Mouse (Mus musculus): ENCODE results near the gene Kcnab2. TPM values are rescaled to one million over a fixed set of nuclear protein-coding genes. Genes with fewer than 3 reads are reported as not detected.

Gene Kcnab2
- polyA plus RNA-seq, 1 experiment from 2014 or later = 2.6 TPM

DNA sequence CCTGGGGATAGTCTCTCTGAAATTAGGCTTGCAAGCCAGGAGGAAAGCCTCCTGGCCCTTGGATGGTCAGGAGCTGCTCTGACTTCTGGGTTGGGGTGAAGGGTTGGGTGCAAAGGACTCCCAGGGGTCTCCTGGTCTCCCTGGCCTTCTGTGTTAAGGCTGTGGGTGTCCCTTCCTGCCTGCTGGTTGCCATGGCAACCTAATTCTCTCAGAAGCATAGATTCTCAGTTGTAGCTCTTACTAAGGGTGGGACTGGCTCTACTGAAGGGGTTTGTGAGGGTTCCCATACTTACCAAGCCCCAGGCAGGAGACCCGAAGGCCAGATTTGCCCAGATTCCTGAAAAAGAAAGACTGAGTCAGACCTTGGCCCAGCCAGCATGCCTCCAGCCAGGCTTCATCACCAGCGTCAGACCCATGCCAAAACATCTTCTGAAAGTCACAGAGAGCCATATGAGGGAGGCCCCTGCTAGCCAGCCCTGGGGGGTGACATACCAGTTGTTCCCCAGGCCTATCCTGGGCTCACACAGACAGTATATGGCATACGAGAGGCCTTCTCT is 65.1 kb downstream of the Kcnab2 start:
- Histone ChIP-seq H3K4me2 (replicated peaks; ENCODE audit: low read depth, low read length) (no peak overlapping the region), H3K27me3 (replicated peaks; ENCODE audit: insufficient read depth, low read length) (no peaks in the 10 kb centered on the region), H3K9me3 (ENCODE audit: low read length) (no peaks in the 10 kb centered on the region), H3K27ac (ENCODE audit: low read length) (no peak overlapping the region), H3K36me3 (ENCODE audit: insufficient read depth, low read length) (no peaks in the 10 kb centered on the region), H3K9ac (replicated peaks; ENCODE audit: low read depth) (no peak overlapping the region), H3K4me1 (ENCODE audit: insufficient read depth, low read depth, low read length) (no peaks in the 10 kb centered on the region), H3K4me3 (ENCODE audit: low read depth, low read length) (no peak overlapping the region)
- 75% methylated on average over 3 of the region's 3 CpGs for WGBS
- ATAC-seq (no peak), DNase-seq (ENCODE audit: low spot score) (no peak)
- TF ChIP-seq EP300 (IDR thresholded peaks at IDR 0.05) = no peak
- no peak for TF ChIP-seq CTCF (IDR thresholded peaks at IDR 0.05)

DNA sequence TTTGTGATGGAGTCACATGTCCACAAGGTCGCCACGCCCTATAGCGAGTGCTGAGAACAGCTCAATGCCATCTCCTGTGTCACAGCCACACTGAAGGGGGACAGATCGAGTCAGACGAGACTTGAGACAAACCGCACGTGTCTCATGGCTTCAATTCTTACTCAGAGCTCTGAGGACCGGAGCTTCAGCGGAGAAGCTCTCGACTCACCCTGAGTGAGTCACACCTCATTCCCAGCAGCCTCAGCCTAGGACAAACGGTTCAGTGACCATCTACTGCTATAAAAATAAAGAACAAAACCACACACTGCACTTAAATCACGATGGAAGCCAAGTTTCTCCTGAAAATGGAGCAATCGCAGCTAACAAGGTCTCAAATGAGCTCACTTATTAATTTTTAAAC is 66.7 kb downstream of the Kcnab2 start:
- Histone ChIP-seq H3K27ac (ENCODE audit: low read length) (no peak overlapping the region), H3K4me1 (ENCODE audit: insufficient read depth, low read depth, low read length) (no peaks in the 10 kb centered on the region), H3K27me3 (replicated peaks; ENCODE audit: insufficient read depth, low read length) (no peaks in the 10 kb centered on the region), H3K4me3 (ENCODE audit: low read depth, low read length) (no peak overlapping the region), H3K36me3 (ENCODE audit: insufficient read depth, low read length) (no peaks in the 10 kb centered on the region), H3K9ac (replicated peaks; ENCODE audit: low read depth) (no peak overlapping the region), H3K4me2 (replicated peaks; ENCODE audit: low read depth, low read length) (no peak overlapping the region), H3K9me3 (ENCODE audit: low read length) (no peaks in the 10 kb centered on the region)
- ATAC-seq (no peak), DNase-seq (ENCODE audit: low spot score) (no peak)
- TF ChIP-seq CTCF (IDR thresholded peaks at IDR 0.05) (no peak), EP300 (IDR thresholded peaks at IDR 0.05) (no peak)
- 66% methylated on average over 13 of the region's 13 CpGs for WGBS

DNA sequence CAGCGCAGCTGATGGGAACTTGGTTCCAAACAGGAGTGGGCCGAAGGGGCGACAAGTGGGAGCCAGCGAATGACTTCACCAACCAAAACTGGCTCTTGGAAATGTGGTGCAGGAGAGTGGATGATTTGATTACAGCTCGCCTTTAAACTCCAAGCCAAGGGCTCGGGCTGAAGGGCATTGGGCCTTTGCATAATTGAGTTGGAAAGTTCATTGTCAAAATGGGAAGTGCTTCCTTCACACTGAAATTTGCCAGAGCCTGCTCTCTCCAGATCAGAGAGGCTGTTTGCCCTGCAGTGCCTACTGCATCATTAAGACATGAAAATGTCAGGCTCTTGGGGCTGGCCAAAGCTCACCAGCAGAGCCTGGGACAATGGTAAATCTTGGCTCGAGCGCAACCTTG is 71.1 kb downstream of the Kcnab2 start:
- H3K27ac ChIP-seq (ENCODE audit: low read length) = no peak overlapping the region
- no peaks in the 10 kb centered on the region for H3K36me3 ChIP-seq (ENCODE audit: insufficient read depth, low read length)
- no peaks in the 10 kb centered on the region for H3K4me1 ChIP-seq (ENCODE audit: insufficient read depth, low read depth, low read length)
- 79% methylated on average over 8 of the region's 8 CpGs for WGBS
- H3K4me3 ChIP-seq (ENCODE audit: low read depth, low read length) = no peak overlapping the region
- DNase-seq (ENCODE audit: low spot score) = no peak
- H3K27me3 ChIP-seq (replicated peaks; ENCODE audit: insufficient read depth, low read length) = no peaks in the 10 kb centered on the region
- no peak overlapping the region for H3K4me2 ChIP-seq (replicated peaks; ENCODE audit: low read depth, low read length)
- H3K9me3 ChIP-seq (ENCODE audit: low read length) = no peaks in the 10 kb centered on the region
- no peak overlapping the region for H3K9ac ChIP-seq (replicated peaks; ENCODE audit: low read depth)
- TF ChIP-seq CTCF (IDR thresholded peaks at IDR 0.05) (no peak), EP300 (IDR thresholded peaks at IDR 0.05) (no peak)
- no peak for ATAC-seq

DNA sequence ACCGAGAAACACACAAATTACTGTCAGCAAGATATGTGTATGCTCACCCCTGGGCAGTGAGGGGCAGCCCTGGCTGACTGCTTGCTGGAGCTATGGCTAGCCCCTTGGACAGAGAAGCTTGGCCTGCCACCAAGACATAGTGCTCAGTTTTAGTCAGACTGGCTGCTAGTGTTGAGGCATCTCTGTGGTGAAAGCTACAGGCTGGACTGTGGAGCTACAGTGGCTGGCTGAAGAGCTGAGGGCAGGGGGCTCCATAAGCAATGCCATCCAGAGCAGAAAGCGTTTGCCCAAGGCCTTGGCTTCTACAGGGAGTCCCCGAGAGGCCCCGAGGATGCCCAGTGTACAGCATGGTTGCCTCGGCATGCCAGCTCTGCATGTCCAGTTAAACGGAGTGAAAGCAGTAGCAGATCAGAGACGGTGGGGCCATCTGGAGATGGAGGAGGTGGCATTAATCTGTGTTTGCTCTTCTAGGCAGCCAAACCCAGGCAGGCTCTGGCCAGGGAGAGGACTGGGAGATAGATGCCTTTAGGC is 71.9 kb downstream of the Kcnab2 start:
- no peaks in the 10 kb centered on the region for H3K27me3 ChIP-seq (replicated peaks; ENCODE audit: insufficient read depth, low read length)
- H3K27ac ChIP-seq (ENCODE audit: low read length) = no peak overlapping the region
- ATAC-seq (no peak), DNase-seq (ENCODE audit: low spot score) (no peak)
- no peak for TF ChIP-seq CTCF (IDR thresholded peaks at IDR 0.05)
- no peak for TF ChIP-seq EP300 (IDR thresholded peaks at IDR 0.05)
- no peak overlapping the region for H3K4me2 ChIP-seq (replicated peaks; ENCODE audit: low read depth, low read length)
- no peaks in the 10 kb centered on the region for H3K9me3 ChIP-seq (ENCODE audit: low read length)
- H3K4me1 ChIP-seq (ENCODE audit: insufficient read depth, low read depth, low read length) = no peaks in the 10 kb centered on the region
- no peaks in the 10 kb centered on the region for H3K36me3 ChIP-seq (ENCODE audit: insufficient read depth, low read length)
- WGBS = 68% methylated on average over 7 of the region's 7 CpGs
- H3K9ac ChIP-seq (replicated peaks; ENCODE audit: low read depth) = no peak overlapping the region
- no peak overlapping the region for H3K4me3 ChIP-seq (ENCODE audit: low read depth, low read length)

DNA sequence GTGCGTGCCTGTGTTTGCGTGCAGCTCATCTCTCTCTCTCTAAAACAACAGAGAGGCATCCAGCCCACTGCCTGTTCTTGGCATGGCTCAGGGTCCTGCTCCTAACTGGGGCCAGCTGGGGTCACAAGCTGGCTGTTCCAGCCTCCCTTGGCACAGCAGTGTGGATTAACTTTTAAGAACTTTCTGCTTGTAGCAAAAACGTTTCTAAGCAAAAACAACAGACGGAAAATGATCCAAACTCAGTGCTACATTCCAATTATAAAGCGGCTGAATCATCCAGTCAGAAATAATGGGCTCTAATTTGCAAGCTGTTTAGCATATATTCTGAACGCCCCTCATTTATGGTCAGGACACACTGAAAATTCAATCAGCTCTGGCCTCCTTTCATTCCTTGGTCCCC is 72.5 kb downstream of the Kcnab2 start:
- ATAC-seq (no peak), DNase-seq (ENCODE audit: low spot score) (no peak)
- H3K9ac ChIP-seq (replicated peaks; ENCODE audit: low read depth) = no peak overlapping the region
- no peaks in the 10 kb centered on the region for H3K9me3 ChIP-seq (ENCODE audit: low read length)
- H3K27ac ChIP-seq (ENCODE audit: low read length) = no peak overlapping the region
- no peaks in the 10 kb centered on the region for H3K27me3 ChIP-seq (replicated peaks; ENCODE audit: insufficient read depth, low read length)
- H3K4me3 ChIP-seq (ENCODE audit: low read depth, low read length) = no peak overlapping the region
- H3K4me2 ChIP-seq (replicated peaks; ENCODE audit: low read depth, low read length) = no peak overlapping the region
- no peak for TF ChIP-seq EP300 (IDR thresholded peaks at IDR 0.05)
- no peak for TF ChIP-seq CTCF (IDR thresholded peaks at IDR 0.05)
- no peaks in the 10 kb centered on the region for H3K36me3 ChIP-seq (ENCODE audit: insufficient read depth, low read length)
- 62% methylated on average over 6 of the region's 6 CpGs for whole genome bisulfite sequencing
- no peaks in the 10 kb centered on the region for H3K4me1 ChIP-seq (ENCODE audit: insufficient read depth, low read depth, low read length)

DNA sequence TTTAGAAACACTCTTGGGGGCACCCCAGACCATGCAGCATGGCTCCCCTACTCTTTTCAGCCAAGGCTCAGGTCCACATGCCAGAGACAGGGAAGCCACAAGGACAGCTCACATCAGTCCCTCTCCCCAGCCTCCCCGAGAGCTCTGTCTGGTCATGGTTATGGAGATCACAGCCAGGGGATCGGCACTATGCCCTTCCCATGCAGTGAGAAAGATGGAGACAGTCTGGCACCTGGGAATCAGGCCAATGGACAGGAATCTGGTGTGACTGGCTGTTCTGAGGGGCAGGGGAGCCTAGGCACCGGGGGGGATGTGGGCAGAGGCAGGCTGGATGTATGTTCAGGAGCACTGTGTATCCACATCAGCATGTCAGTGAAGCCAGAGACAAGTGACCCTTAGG is 78.7 kb downstream of the Kcnab2 start:
- H3K9ac ChIP-seq (replicated peaks; ENCODE audit: low read depth) = no peak overlapping the region
- H3K27me3 ChIP-seq (replicated peaks; ENCODE audit: insufficient read depth, low read length) = no peaks in the 10 kb centered on the region
- no peak overlapping the region for H3K27ac ChIP-seq (ENCODE audit: low read length)
- H3K4me1 ChIP-seq (ENCODE audit: insufficient read depth, low read depth, low read length) = no peaks in the 10 kb centered on the region
- no peaks in the 10 kb centered on the region for H3K9me3 ChIP-seq (ENCODE audit: low read length)
- H3K4me3 ChIP-seq (ENCODE audit: low read depth, low read length) = no peak overlapping the region
- ATAC-seq = no peak
- DNase-seq (ENCODE audit: low spot score) = no peak
- no peaks in the 10 kb centered on the region for H3K36me3 ChIP-seq (ENCODE audit: insufficient read depth, low read length)
- no peak overlapping the region for H3K4me2 ChIP-seq (replicated peaks; ENCODE audit: low read depth, low read length)
- WGBS = 55% methylated on average over 3 of the region's 3 CpGs
- TF ChIP-seq CTCF (IDR thresholded peaks at IDR 0.05) (no peak), EP300 (IDR thresholded peaks at IDR 0.05) (no peak)

DNA sequence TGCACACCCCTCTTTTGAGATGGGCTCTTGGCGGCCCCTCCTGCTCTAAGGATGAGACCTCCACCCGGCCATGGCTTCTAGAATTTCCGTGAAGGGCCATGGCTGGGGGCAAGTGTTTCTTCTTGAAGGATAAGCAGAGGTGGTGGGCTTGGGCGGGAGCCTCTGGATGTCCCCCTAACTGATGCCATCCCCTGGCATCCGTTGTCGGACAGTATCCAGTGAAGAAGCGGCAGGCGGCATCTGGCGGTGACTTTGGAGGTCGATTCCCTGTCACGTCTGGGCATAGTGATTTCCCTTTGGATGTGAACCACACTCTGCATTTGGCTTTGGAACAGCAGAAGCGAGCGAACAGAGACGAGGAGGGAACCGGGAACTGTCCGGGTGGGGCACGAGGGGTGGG is 85.0 kb downstream of the Kcnab2 start:
- Histone ChIP-seq H3K27me3 (replicated peaks; ENCODE audit: insufficient read depth, low read length) (no peaks in the 10 kb centered on the region), H3K4me1 (ENCODE audit: insufficient read depth, low read depth, low read length) (no peaks in the 10 kb centered on the region), H3K9ac (replicated peaks; ENCODE audit: low read depth) (no peak overlapping the region), H3K4me2 (replicated peaks; ENCODE audit: low read depth, low read length) (no peak overlapping the region), H3K4me3 (ENCODE audit: low read depth, low read length) (no peak overlapping the region), H3K36me3 (ENCODE audit: insufficient read depth, low read length) (no peaks in the 10 kb centered on the region), H3K27ac (ENCODE audit: low read length) (no peak overlapping the region), H3K9me3 (ENCODE audit: low read length) (no peaks in the 10 kb centered on the region)
- TF ChIP-seq EP300 (IDR thresholded peaks at IDR 0.05) (no peak), CTCF (IDR thresholded peaks at IDR 0.05) (no peak)
- DNase-seq (ENCODE audit: low spot score) (no peak), ATAC-seq (no peak)
- 84% methylated on average over 17 of the region's 17 CpGs for WGBS

Measured in lung, postnatal 0 days (tissue).